Mouse (Mus musculus): ENCODE measurements around the gene Npff. TPM values are rescaled to one million over a fixed set of nuclear protein-coding genes. Genes with fewer than 3 reads are reported as not detected.

The Npff gene
- total RNA-seq, 2 experiments from 2014 or later: 2.1 to 3.0 TPM

- DNase-seq (ENCODE audit: extremely low spot score in 1 of 2, low spot score in 1 of 2): no peak
Observed at GRCm38 (mm10) chr15:102505770-102506463, 18.8 kb downstream of the Npff start.

DNA sequence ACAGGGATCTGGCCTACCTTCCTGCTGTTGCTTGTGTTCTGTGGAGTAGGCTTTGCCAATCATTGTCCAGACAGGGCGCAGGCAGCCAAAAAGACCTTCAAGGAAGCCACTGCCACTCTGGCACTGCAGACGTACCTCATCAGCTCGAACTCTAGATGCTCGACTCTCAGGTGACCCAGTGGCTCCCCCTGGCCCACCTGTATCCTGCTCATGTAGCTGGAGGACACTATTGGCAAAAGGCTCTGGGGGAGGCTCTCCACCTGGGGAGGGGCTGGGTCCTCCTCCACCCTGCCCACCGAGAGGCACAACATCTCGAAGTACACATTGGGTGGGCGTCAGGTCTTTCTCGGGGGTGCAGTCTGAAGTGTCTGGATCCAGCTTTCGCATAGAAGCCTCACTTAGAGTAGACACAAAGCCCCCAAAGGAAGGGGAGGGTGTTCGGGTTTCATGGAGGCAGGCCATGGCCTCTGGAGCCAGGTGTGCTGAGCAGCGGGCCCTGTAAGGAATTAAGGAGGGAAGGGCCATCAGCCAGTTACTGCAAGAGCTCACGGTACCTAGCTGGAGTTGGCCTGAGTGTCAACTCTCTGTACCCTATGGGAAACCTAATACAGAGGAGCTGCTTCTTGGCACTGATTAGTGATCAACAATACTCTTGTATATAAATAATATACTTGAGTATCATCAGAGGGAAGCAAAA lies 19.5 kb downstream of the Npff start:
- no peak for DNase-seq (ENCODE audit: extremely low spot score in 1 of 2, low spot score in 1 of 2)

DNA sequence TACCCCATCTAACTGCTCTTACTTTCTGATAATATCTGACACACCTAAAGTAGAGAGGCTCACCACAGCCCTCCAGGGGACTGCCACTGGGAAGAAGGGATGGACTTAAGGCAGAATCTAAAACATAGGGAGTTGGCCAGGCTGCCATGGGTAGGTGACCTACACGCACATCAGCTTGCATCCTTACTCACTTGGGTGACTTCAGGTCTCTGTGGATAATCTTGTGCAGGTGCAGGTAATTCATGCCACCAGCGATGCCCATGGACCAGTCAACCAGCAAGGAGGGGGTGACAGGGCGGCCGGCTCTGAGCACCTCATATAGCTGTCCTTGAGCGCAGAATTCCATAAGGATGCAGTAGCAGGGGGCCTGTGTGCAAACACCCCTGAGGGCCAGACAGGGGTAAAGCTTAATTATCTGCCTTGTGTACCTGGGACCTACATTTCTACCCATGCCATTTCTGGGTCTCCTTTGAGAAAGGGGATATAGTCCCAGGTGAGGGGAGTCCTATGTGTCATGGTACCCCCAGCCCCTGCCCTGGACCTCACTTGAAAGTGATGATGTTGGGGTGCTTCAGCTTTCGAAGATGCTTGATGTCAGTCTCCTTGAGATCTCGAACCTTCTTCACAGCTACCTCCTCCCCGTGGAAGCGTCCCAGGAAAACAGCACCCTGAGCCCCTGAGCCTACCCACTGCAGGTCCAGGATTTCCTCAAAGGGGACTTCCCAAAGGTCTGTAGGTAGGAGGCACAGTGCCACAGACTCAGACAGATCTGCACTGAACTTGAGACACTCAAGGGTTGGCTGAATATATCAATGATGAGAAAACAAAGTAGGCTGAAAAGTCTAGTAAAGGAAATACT lies 20.6 kb downstream of the Npff start:
- DNase-seq (ENCODE audit: extremely low spot score in 1 of 2, low spot score in 1 of 2): no peak

DNA sequence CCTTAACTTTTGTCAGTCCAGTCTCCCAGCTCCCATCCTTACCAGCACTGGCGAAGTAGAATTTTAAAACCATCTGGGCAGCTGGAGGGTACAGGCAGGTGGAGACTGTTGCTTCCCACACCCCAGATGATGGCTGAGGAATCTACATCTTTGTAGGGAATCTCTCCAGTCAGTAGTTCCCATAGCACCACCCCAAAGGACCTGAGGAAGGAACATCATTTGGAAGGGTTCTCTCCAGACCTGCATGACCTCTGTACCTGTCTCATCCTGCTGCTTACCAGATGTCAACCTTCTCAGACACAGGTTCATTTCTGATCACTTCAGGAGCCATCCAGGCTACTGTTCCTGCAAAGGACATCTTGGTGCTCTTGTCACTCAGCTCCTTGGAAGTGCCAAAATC lies 21.3 kb downstream of the Npff start, which contains the start of gene Gm10337:
Gm10337 (plus strand) TSS at position 276 of the 400 bp plus-strand sequence.
- DNase-seq (ENCODE audit: extremely low spot score in 1 of 2, low spot score in 1 of 2): no peak

DNA sequence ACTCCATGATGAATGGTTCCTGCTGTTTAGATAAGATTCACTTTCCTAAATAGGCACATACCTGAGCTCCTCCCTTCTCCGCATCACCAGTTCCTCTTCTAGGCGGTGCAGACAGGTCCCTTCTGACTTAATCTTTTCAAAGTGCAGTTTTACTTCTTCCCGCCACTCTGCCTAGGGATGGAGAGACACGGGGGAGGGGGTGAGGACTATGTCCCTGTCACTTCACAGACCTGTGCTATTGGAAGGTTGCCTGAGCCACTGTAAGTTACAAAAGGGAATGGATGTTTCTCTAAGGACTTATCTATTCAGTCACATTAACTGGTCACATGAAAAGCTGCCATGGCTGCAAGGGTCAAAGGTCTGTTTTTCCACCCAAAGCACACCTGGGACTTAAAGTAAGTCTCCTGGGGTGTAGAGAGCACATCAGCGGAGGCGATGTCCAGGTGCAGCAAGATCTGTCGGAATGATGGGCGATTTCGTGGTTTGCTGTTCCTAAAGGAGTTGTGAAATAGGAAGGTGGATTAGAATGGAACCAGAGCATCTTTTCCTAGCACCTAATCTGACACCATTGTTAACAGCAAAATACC lies 22.4 kb downstream of the Npff start:
- DNase-seq (ENCODE audit: extremely low spot score in 1 of 2, low spot score in 1 of 2): no peak

DNA sequence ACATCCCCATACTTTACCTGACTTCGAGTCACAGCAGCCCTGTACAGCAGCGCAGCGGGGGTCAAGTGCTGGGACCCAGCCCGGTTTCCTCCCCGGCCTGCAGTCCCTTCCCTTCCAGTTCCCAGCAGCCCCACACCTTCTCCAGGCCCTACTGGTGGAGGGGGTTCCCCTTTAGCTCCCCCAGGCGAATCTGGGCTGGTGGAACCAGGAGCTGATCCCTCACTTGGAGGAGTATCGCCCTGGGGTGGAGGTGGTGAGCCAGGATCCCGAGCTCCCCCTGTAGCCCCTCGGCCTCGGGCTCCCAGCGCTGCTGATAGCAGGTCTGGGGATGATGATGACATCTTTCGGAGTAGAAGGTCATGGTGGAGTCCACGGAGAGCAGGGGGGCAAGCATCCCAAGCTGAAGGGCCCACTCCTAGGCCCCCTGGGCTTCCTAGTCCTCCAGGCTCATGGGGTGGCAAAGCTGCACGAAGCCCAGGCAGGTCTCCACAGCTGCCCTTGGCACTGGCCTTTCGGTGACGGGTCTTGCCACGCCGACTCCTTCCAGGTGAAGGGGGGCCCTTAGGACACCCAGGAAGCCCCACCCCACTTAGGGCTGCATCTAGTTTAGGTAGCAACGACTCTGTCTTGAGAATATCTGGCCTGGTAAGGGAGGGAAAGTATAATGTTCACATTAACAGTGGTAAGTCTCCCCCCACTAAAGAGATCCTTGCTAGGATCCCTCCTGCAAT lies 23.5 kb downstream of the Npff start:
- no peak for DNase-seq (ENCODE audit: extremely low spot score in 1 of 2, low spot score in 1 of 2)

DNA sequence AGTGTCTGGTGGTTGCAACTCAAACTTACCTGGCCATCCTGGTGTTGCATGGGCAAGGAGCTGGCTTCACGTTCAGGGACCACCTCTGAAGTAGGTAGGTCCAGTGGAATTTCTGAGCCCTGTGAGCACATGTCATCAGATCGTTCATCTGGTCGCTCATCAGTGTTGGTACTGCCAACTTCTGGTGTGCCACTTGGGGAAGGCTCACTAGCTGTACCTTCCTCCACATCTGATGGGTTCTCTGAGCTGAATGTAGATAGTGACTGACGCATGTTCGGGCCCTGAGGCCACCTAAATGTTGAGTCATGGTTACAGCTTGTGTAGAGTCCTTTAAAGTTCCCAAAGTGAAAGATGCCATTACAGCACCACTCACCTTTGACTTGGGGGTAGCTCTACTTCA lies 24.3 kb downstream of the Npff start:
- DNase-seq (ENCODE audit: extremely low spot score in 1 of 2, low spot score in 1 of 2): no peak

DNA sequence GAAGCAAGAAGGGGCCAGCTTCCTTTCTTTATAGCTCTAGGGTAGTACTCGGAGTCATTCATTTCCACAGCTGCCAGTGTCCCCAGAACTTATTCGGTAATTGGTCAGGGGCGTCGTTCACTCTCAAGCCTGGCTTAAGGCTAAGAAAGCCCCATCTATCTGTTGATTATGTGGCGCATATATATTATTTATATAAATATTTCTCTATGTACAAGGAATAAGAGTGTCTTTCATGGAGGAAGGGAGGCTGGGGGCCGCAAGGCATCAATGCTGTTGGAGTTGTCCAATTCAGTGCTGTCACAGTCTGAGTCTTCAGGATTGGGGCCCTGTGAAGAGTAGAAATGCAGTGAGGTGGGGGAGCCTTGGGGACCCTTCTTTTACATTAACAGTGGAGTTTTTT lies 24.9 kb downstream of the Npff start:
- DNase-seq (ENCODE audit: extremely low spot score in 1 of 2, low spot score in 1 of 2): no peak

GRCm38 (mm10) chr15:102499370-102499769 lies 25.4 kb downstream of the Npff start:
- DNase-seq (ENCODE audit: extremely low spot score in 1 of 2, low spot score in 1 of 2): no peak

DNA sequence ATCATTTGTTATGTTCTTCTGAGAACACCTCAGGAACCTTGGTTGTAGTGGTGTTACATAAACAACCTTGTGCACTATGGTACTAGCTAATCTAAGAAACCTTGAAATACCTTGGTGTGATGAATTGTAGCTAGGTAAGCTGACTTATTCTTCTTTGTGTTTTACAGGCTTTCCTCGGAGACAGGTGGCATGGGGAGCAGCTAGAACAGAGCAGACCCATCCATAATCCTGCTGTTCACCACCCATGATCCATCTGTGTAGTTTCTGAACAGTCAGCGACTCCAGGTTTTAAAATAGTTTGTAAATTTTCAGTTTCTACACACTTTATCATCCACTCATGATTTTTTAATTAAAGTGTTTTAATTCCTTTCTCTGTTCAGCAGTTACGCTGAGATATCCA lies 26.4 kb downstream of the Npff start:
- DNase-seq (ENCODE audit: extremely low spot score in 1 of 2, low spot score in 1 of 2): no peak

DNA sequence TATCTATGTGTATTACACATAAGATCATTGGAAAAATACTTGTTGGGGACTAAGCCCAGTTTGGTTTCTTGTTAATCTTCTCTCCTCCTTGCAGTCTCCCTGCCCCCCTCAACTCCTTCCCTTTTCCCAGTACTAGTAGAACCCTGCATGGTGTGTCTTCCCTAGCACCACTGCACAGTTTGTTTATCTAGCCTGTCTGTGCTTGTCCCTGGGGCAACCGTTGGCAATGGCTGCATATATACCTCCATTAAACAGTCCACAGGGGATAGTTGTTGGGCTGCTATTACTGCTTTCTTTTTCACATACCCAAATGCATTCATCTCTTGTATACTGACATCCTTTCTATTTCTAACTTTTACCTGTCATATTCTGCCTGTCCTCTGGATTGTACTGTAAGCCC lies 37.1 kb downstream of the Npff start:
- no peak for DNase-seq (ENCODE audit: extremely low spot score in 1 of 2, low spot score in 1 of 2)

GRCm38 (mm10) chr15:102485853-102486252 lies 38.9 kb downstream of the Npff start:
- no peak for DNase-seq (ENCODE audit: extremely low spot score in 1 of 2, low spot score in 1 of 2)

DNA sequence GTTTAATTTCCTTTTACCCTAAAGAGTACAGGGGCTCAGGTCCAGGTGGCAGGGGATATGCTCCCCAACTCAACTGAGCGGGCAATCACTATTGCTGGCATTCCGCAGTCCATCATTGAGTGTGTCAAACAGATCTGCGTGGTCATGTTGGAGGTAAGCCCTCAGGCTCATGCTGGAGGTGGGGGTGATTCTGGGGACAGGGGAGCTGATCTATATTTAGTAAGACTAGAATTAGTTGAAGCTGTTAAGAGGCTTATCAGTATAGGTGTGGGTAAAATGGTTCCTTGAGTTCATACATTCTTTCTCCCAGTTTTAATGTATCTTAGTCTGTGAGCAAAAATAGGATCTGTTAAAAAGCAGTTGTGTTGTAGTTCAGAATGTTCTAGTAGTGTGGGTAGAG lies 41.6 kb downstream of the Npff start:
- DNase-seq (ENCODE audit: extremely low spot score in 1 of 2, low spot score in 1 of 2): no peak

- DNase-seq (ENCODE audit: extremely low spot score in 1 of 2, low spot score in 1 of 2): no peak
Observed at GRCm38 (mm10) chr15:102474520-102474919, 50.2 kb downstream of the Npff start.

Other genes starting within 250 kb of the Npff start
- gene Mfsd5, start 245.5 kb downstream of the Npff start, total RNA-seq (2021): 10 to 100 TPM; 39.0 to 39.6 TPM
- gene Espl1, start 228.7 kb downstream of the Npff start, total RNA-seq (2021): 1 to 10 TPM; 2.9 to 3.5 TPM
- 100 to 1,000 TPM; 386 to 396 TPM for gene Pfdn5, start 198.8 kb downstream of the Npff start, total RNA-seq (2021)
- 10 to 100 TPM; 63.0 to 66.1 TPM for gene Myg1, start 193.2 kb downstream of the Npff start, total RNA-seq (2021)
- 10 to 100 TPM; 19.6 to 23.1 TPM for gene Aaas, start 174.2 kb downstream of the Npff start, total RNA-seq (2021)
- gene Sp7, start 157.8 kb downstream of the Npff start, total RNA-seq (2021): under 1 TPM; 0.86 to 0.99 TPM
- 10 to 100 TPM; 22.5 to 24.2 TPM for gene Sp1, start 118.8 kb downstream of the Npff start, total RNA-seq (2021)
- under 1 TPM; 0.80 to 0.91 TPM for gene Amhr2, start 79.6 kb downstream of the Npff start, total RNA-seq (2021)
- gene Prr13, start 65.9 kb downstream of the Npff start, total RNA-seq (2021): 10 to 100 TPM; 32.2 to 36.9 TPM
- 100 to 1,000 TPM; 449 to 472 TPM for gene Pcbp2, start 54.4 kb downstream of the Npff start, total RNA-seq (2021)
- gene Gm10337, start 21.2 kb downstream of the Npff start, total RNA-seq (2021): not detected
- 100 to 1,000 TPM in 1 of 2 experiments, 10 to 100 TPM in 1; 94.0 to 102 TPM for gene Map3k12, start 7.9 kb downstream of the Npff start, total RNA-seq (2021)
- gene Tarbp2, start 6.8 kb downstream of the Npff start, total RNA-seq (2021): 10 to 100 TPM; 32.8 to 40.4 TPM
- gene Gm28047, start 100.1 kb upstream of the Npff start, total RNA-seq (2021): 1 to 10 TPM; 1.5 to 3.6 TPM
- 10 to 100 TPM; 34.2 to 50.8 TPM for gene Atf7, start 100.5 kb upstream of the Npff start, total RNA-seq (2021)
- gene Atp5g2, start 147.4 kb upstream of the Npff start, total RNA-seq (2021): 10 to 100 TPM; 11.4 to 13.4 TPM
- 10 to 100 TPM; 85.8 to 91.4 TPM for gene Calcoco1, start 197.2 kb upstream of the Npff start, total RNA-seq (2021)